Mouse (Mus musculus) spleen, postnatal 36 days (tissue): Measurements from ENCODE around the gene Ap1s2.

Experiments used
- DNase-seq, 2 experiments: peaks; one replicate each; pipeline ENCODE4 v3.0.0; 2022; ENCODE audit warnings: low spot score in 2 of 2, mixed read lengths in 1 of 2

The Ap1s2 gene

GRCm38 (mm10) chrX:163981092-163981491, 72.3 kb downstream of the Ap1s2 start:
- DNase-seq = no peak

GRCm38 (mm10) chrX:163981500-163981899, 72.7 kb downstream of the Ap1s2 start:
- DNase-seq = no peak

GRCm38 (mm10) chrX:163982129-163982528, 73.3 kb downstream of the Ap1s2 start:
- DNase-seq = no peak
